Mouse (Mus musculus) NIH3T3 (cell line): ENCODE measurements at regions not wholly inside any gene's neighbourhood (a gene's known extent, or its start where the extent isn't known, plus 50 kb on each side); places are given as distances from the start of the nearest gene placed in this dataset.

ENCODE experiments used
- DNase-seq: peaks from one replicate; pipeline ENCODE4 v3.0.0-alpha.2; 2012; ENCODE audit warnings: low read depth

- DNase-seq = no peak
Observed at GRCm38 (mm10) chr1:61576758-61577157, 61.9 kb upstream of the Pard3b start.

- no peak for DNase-seq
Observed at GRCm38 (mm10) chr1:61587251-61587650, 51.4 kb upstream of the Pard3b start.
